ENCODE assay signal across 34 mouse cellular contexts in the genomic region with DNA sequence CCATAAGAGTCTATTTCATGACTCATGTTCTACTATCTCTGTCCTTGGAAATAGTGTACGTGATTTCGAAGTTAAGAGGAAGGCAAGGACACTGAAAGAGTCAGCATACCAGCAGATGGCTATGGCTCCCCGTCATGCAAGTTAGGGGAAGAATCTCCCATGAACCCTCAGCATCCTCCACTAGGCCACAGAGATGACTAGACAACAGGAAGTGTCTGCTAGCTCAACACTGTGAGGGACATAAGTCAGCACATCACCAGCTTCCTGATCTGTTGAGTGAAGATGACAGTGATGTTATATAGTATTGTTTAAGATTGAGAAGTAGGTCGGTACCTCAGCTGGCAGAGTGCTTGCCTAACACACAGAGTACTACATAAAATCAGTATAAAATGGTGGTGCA. TPM values are rescaled to one million over a fixed set of nuclear protein-coding genes. Genes with fewer than 3 reads are reported as not detected.
A peak's percentile ranks its signal among the peaks of the same experiment; 100 is the strongest.
DNase-seq lines count a peak whose midpoint lies in the region; ATAC-seq lines count a peak whose summit lies in the region.
"Had no signal": no experiment of that assay in that cellular context is flagged by ENCODE, and none has a peak within 500 bp of the region (broad histone marks: within the 10 kb centered on the region; RNA-seq: fewer than 3 reads in every experiment).

No protein-coding gene starts in this region.

- DNase-seq in thymus, postnatal 0 days (ENCODE audit: low spot score), result peak; percentile 8
- DNase-seq in thymus, postnatal 10 days (ENCODE audit: low spot score in 2 of 2), result no peak
- peak; percentile 16 for DNase-seq in induced T-regulatory cell, adult 2 months (ENCODE audit: low read depth)
- no peak for DNase-seq in adrenal gland, postnatal 4 days (ENCODE audit: low spot score in 2 of 2)
- no peak for DNase-seq in lung, postnatal 36 days
- DNase-seq in left cerebral cortex, postnatal 10 days (ENCODE audit: extremely low spot score in 1 of 2, low spot score in 2 of 2), result no peak
- DNase-seq: adrenal gland, adult 8-10 months; adrenal gland, postnatal 25 days; cerebellum, adult 11 months; cerebellum, adult 2 months; cerebellum, adult 9-11 months; cerebellum, postnatal 25 days; forebrain, postnatal 0 days; gastrocnemius, adult 2 months; gastrocnemius, postnatal 14 days; heart, adult 18-20 months; heart, postnatal 10 days; heart, postnatal 36 days had no signal

- intact Hi-C loops in left cerebral cortex, postnatal 10 days (cut with DNase I), result no loop called here

- ATAC-seq in megakaryocyte, adult 5-6 weeks (ENCODE audit: poor library complexity, severe bottlenecking), result peak; percentile 56
- ATAC-seq in megakaryocyte progenitor cell, adult 5-6 weeks (replicated peaks; ENCODE audit: poor library complexity), result no peak
- ATAC-seq: activated CD4-positive, CD25-positive, alpha-beta regulatory T cell, adult 4 months; forebrain, embryonic 14.5 days; forebrain, postnatal 0 days; hindbrain, postnatal 0 days had no signal

RNA-seq across cellular contexts. Expression of gene Prkag2, which starts 27.4 kb away (rescaled TPM):
- 31.2 and 34.9 TPM in 2 replicates for polyA plus RNA-seq in thymus, postnatal 0 days (2015; fragmentation: Nextera tagmentation; extraction: Ambion mirVana)
- 37.2 and 46.0 TPM in 2 replicates for total RNA-seq in megakaryocyte, adult 5-6 weeks (2015)
- 45.6 and 48.1 TPM in 2 replicates for total RNA-seq in megakaryocyte, adult 5-6 weeks (2017)
- total RNA-seq in megakaryocyte progenitor cell, adult 5-6 weeks (2015), result 21.1 and 21.2 TPM in 2 replicates
- total RNA-seq in megakaryocyte progenitor cell, adult 5-6 weeks (2017), result 25.4 and 26.1 TPM in 2 replicates
- 10 to 100 TPM; 50.0 to 55.4 TPM for total RNA-seq in adrenal gland, postnatal 4 days (2021)
- total RNA-seq in left cerebral cortex, postnatal 10 days (2021), result 100 to 1,000 TPM; 125 to 129 TPM

RNA-seq across cellular contexts. Expression of gene Galntl5, which starts 53.4 kb away (rescaled TPM):
- polyA plus RNA-seq in thymus, postnatal 0 days (2015; fragmentation: Nextera tagmentation; extraction: Ambion mirVana), result not detected in 2 replicates
- total RNA-seq in megakaryocyte, adult 5-6 weeks (2015), result not detected in 2 replicates
- total RNA-seq in megakaryocyte, adult 5-6 weeks (2017), result not detected in 2 replicates
- total RNA-seq in megakaryocyte progenitor cell, adult 5-6 weeks (2015), result not detected in 2 replicates
- not detected in 2 replicates for total RNA-seq in megakaryocyte progenitor cell, adult 5-6 weeks (2017)
- not detected for total RNA-seq in adrenal gland, postnatal 4 days (2021)
- total RNA-seq in left cerebral cortex, postnatal 10 days (2021), result not detected
- total RNA-seq: adrenal gland, adult 8-10 months; adrenal gland, postnatal 25 days; common myeloid progenitor, adult 5-6 weeks; ES-E14; forebrain, postnatal 0 days; gastrocnemius, adult 2 months; gastrocnemius, postnatal 14 days; gastrocnemius, postnatal 4 days; heart, adult 18-20 months; heart, postnatal 10 days; heart, postnatal 36 days; hindbrain, postnatal 0 days had no signal
- polyA plus RNA-seq: activated CD4-positive, CD25-positive, alpha-beta regulatory T cell, adult 4 months; cerebellum, adult 2 months; embryonic facial prominence, embryonic 12.5 days; embryonic facial prominence, embryonic 15.5 days; forebrain, embryonic 11.5 days; forebrain, embryonic 14.5 days; forebrain, postnatal 0 days; frontal cortex, adult 2 months; heart, embryonic 12.5 days; heart, embryonic 15.5 days; hindbrain, embryonic 11.5 days; hindbrain, embryonic 14.5 days; hindbrain, postnatal 0 days had no signal

Comparison
In these comparisons a context has a peak if more than half of its experiments do, and no peak if none do; other contexts are left out.
1. DNase-seq: peak in thymus, postnatal 0 days (single experiment) and induced T-regulatory cell, adult 2 months (single experiment); none in thymus, postnatal 10 days (0 of 2), adrenal gland, postnatal 4 days (0 of 2), lung, postnatal 36 days (single experiment) and left cerebral cortex, postnatal 10 days (0 of 2).